Mouse (Mus musculus) stomach, postnatal 0 days (tissue): ENCODE results near the gene Vstm2a. TPM values are rescaled to one million over a fixed set of nuclear protein-coding genes. Genes with fewer than 3 reads are reported as not detected.

Experiments used
- ATAC-seq: fragments of 200-750 bp; cut with Nextera tagmentation; 2 replicates; pipeline ENCODE4 v1.8.0; 2017; ENCODE audit not compliant: low FRiP score, low TSS enrichment
- DNase-seq: peaks from one replicate; pipeline ENCODE4 v3.0.0-alpha.2; 2016; ENCODE audit warnings: low spot score
- H3K27ac ChIP-seq: fragments of 300-500 bp; sonication (generic); replicated peaks from 2 replicates; pipeline ENCODE4 v1.5.1; 2014; ENCODE audit warnings: mild to moderate bottlenecking, control low read depth
- H3K27me3 ChIP-seq: fragments of 300-500 bp; sonication (generic); 2 replicates; pipeline ENCODE4 v1.6.1; 2014; ENCODE audit warnings: low read length; ENCODE audit not compliant: control insufficient read depth, insufficient read depth
- H3K36me3 ChIP-seq: fragments of 300-500 bp; sonication (generic); 2 replicates; pipeline ENCODE4 v1.6.1; 2014; ENCODE audit warnings: low read length, mixed read lengths; ENCODE audit not compliant: control insufficient read depth, insufficient read depth
- H3K4me1 ChIP-seq: fragments of 300-500 bp; sonication (generic); replicated peaks from 2 replicates; pipeline ENCODE4 v1.6.1; 2014; ENCODE audit warnings: antibody characterized with exemption; ENCODE audit not compliant: control insufficient read depth, insufficient read depth
- H3K4me2 ChIP-seq: fragments of 300-500 bp; sonication (generic); replicated peaks from 2 replicates; pipeline ENCODE4 v1.6.1; 2014; ENCODE audit warnings: low read depth, mild to moderate bottlenecking, control low read depth, moderate library complexity
- H3K4me3 ChIP-seq: fragments of 300-500 bp; sonication (generic); 2 replicates; pipeline ENCODE4 v1.5.1; 2014; ENCODE audit warnings: low read depth, low read length, control low read depth
- H3K9ac ChIP-seq: fragments of 300-500 bp; sonication (generic); 2 replicates; pipeline ENCODE4 v1.6.1; 2014; ENCODE audit warnings: mild to moderate bottlenecking, low read length, control low read depth, mixed read lengths
- H3K9me3 ChIP-seq: fragments of 300-500 bp; sonication (generic); 2 replicates; pipeline ENCODE4 v1.6.1; 2016; ENCODE audit warnings: low read length; ENCODE audit not compliant: control insufficient read depth
- CTCF ChIP-seq: IDR thresholded peaks from 2 replicates; pipeline ENCODE4 v1.5.1; 2016; ENCODE audit warnings: antibody characterized with exemption, low read depth, mild to moderate bottlenecking, moderate library complexity
- EP300 ChIP-seq: optimal IDR thresholded peaks from 2 replicates; pipeline ENCODE3; 2016; ENCODE audit warnings: antibody characterized with exemption
- WGBS: fragments of 180-500 bp; shearing (Covaris S2); extraction: QIAGEN DNeasy Blood & Tissue Kit; methylation state at CpG from one replicate; pipeline ENCODE4 v1.1.7; 2014; 5-methylcytosine and 5-hydroxymethylcytosine counted together
- polyA plus RNA-seq: library from polyadenylated mRNA; unstranded; fragments of >200 nt; fragmentation: Nextera tagmentation; extraction: Ambion mirVana; gene quantifications from 2 replicates; pipeline ENCODE4 v1.2.1, GENCODE M21; 2015

The Vstm2a gene
- polyA plus RNA-seq, 1 experiment from 2014 or later = 0.72 TPM

DNA sequence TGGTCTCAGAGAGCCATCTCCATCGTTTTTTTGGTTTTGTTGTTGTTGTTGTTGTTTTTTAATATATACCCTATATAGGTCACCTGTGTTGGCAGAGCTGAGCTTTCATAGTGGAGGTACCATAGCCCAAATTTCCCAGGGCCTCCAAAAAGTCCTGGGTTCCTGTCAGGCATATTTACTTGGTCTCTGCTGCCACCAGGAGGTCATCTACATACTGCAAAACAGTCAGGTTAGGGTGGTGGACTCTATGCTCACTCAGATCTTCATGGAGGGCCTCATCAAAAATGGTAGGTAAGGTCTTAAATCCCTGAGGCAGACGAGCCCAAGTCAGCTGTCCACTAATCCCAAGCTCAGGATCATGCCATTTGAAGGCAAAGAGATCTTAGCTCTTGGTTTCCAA lies 146.1 kb downstream of the Vstm2a start:
- DNase-seq = no peak
- WGBS = 34% methylated on average over 2 of the region's 2 CpGs

GRCm38 (mm10) chr11:16411736-16412135 lies 154.2 kb downstream of the Vstm2a start:
- H3K36me3 ChIP-seq = no peaks in the 10 kb centered on the region
- no peak overlapping the region for H3K9ac ChIP-seq
- H3K4me3 ChIP-seq = no peak overlapping the region
- H3K4me2 ChIP-seq = no peak overlapping the region
- TF ChIP-seq EP300 (no peak), CTCF (no peak)
- WGBS = 38% methylated on average over 1 of the region's 1 CpGs
- no peak for ATAC-seq
- H3K9me3 ChIP-seq = no peaks in the 10 kb centered on the region
- H3K27ac ChIP-seq = no peak overlapping the region
- H3K4me1 ChIP-seq = no peaks in the 10 kb centered on the region
- DNase-seq = no peak
- no peaks in the 10 kb centered on the region for H3K27me3 ChIP-seq

More for the DNA sequence above, 146.1 kb downstream of the Vstm2a start:
- H3K27me3 ChIP-seq = no peaks in the 10 kb centered on the region
- no peak overlapping the region for H3K9ac ChIP-seq
- TF ChIP-seq EP300 (no peak), CTCF (peak; percentile 58)
- H3K4me2 ChIP-seq = no peak overlapping the region
- H3K4me3 ChIP-seq = no peak overlapping the region
- H3K4me1 ChIP-seq = no peaks in the 10 kb centered on the region
- no peaks in the 10 kb centered on the region for H3K9me3 ChIP-seq
- H3K27ac ChIP-seq = no peak overlapping the region
- ATAC-seq = no peak
- no peaks in the 10 kb centered on the region for H3K36me3 ChIP-seq

DNA sequence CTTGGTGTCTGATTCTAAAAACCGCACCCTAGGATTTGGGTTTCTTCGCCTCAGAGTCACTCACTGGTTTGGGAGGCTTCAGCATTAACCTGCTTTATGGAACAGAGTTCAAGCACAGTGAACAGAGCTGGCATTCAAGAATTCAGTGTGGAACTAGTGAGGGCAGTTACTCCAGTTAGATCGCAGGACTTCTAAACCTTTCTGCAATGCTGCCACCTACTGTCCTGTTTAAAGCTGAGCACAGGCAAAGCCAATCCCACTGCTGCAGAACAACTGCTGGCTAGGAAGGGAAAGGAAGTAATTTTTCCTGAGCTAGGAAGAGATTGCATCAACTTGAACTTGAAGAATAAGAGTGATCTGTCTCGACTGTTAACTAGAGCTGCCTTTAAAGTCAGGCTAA lies 155.1 kb downstream of the Vstm2a start:
- 26% methylated on average over 4 of the region's 4 CpGs for WGBS
- H3K27ac ChIP-seq = no peak overlapping the region
- 0 out of 2 replicates have a peak, but pooled peaks have one; percentile 35 for ATAC-seq
- no peaks in the 10 kb centered on the region for H3K4me1 ChIP-seq
- H3K9me3 ChIP-seq = no peaks in the 10 kb centered on the region
- H3K9ac ChIP-seq = no peak overlapping the region
- no peaks in the 10 kb centered on the region for H3K27me3 ChIP-seq
- TF ChIP-seq EP300 (no peak), CTCF (peak; percentile 87)
- peak; percentile 46 for DNase-seq
- H3K36me3 ChIP-seq = no peaks in the 10 kb centered on the region
- no peak overlapping the region for H3K4me3 ChIP-seq
- no peak overlapping the region for H3K4me2 ChIP-seq

DNA sequence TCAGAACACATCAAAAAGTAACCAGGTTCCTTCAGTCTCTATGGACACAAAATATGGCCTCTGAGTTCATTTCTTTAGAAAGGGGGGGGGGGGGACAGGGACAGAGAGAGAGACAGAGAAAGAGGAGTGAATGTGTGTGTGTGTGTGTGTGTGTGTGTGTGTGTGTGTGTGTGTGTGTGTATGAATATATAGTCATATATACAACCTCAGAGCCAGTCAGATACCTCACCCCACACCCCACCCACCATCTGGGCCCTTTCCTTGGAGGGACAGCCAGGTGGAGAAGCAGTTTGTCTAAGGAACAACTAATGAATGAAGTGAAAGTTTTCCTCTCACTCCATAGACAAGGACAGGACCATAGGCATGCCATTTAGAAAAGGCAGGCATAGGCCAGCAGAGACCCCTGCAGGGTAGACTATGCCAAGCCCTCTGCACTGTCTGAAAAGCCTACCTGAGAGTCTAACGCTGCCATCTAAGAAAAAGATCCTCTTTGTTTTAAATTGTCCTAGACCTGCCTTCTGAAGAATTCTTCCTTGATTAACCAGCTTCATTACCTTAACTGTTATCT lies 155.6 kb downstream of the Vstm2a start:
- WGBS = 31% methylated on average over 1 of the region's 1 CpGs
- Histone ChIP-seq H3K4me1 (no peaks in the 10 kb centered on the region), H3K27ac (no peak overlapping the region), H3K4me3 (no peak overlapping the region), H3K9me3 (no peaks in the 10 kb centered on the region), H3K9ac (no peak overlapping the region), H3K36me3 (no peaks in the 10 kb centered on the region), H3K4me2 (no peak overlapping the region), H3K27me3 (no peaks in the 10 kb centered on the region)
- ATAC-seq (no peak), DNase-seq (no peak)
- TF ChIP-seq EP300 (no peak), CTCF (no peak)

DNA sequence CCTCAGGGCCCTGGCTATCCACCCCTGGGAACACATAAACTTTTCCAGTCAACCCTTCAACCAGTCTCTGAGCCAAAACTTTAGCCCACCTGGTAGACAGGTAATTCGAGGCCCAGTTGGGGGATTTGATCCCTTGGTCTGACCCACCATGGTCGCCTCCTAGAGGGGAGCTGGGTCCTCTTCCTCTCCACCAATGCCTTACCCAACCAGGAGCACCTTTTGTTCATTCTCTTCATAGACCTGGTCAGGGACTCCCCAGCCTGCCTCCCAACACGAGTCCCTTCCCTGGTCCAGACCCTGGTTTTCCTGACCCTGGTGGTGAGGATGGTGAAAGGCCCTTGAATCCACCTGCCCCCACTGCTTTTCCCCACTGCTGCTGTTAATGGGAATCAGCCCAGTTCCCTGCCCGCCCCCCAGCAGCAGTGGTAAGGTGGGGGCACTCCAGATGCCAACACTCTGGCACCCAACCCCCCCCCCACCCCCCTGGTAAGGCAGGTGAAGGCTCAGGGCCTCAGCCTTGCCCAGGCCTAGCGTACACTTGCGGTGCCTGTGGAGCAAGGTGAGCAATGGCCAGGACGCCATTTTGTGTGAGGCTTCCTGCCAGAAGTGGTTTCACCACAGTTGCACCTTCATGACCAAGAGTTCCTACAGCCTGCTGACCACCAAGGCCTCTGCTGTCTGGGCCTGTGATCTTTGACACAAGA lies 182.2 kb downstream of the Vstm2a start:
- no peak overlapping the region for H3K27ac ChIP-seq
- DNase-seq (no peak), ATAC-seq (no peak)
- H3K9me3 ChIP-seq = no peaks in the 10 kb centered on the region
- H3K36me3 ChIP-seq = no peaks in the 10 kb centered on the region
- H3K4me1 ChIP-seq = no peaks in the 10 kb centered on the region
- no peak for TF ChIP-seq CTCF
- TF ChIP-seq EP300 = no peak
- WGBS = 84% methylated on average over 7 of the region's 7 CpGs
- no peak overlapping the region for H3K9ac ChIP-seq
- no peak overlapping the region for H3K4me3 ChIP-seq
- H3K27me3 ChIP-seq = no peaks in the 10 kb centered on the region
- H3K4me2 ChIP-seq = no peak overlapping the region
